Comparison of ENCODE assay signal across 15 mouse cellular contexts in genomic region chr4:76239063-76239462, GRCm38 (mm10).
A peak's percentile ranks its signal among the peaks of the same experiment; 100 is the strongest.
DNase-seq lines count a peak whose midpoint lies in the region; ATAC-seq and TF ChIP-seq lines count a peak whose summit lies in the region.
"Had no signal": no experiment of that assay in that cellular context is flagged by ENCODE, and none has a peak within 500 bp of the region (broad histone marks: within the 10 kb centered on the region; RNA-seq: fewer than 3 reads in every experiment).

No protein-coding gene starts in this region.

- intact Hi-C loops in heart, postnatal 36 days (cut with DNase I), result no loop called here

- 0 out of 2 replicates have a peak overlapping the region, but pooled peaks have one; percentile 15 for H3K27ac ChIP-seq in forebrain, embryonic 10.5 days
- H3K27ac ChIP-seq in forebrain, embryonic 14.5 days (ENCODE audit: low read depth, low read length), result peak overlapping the region; percentile 35
- H3K27ac ChIP-seq in hindbrain, embryonic 16.5 days (ENCODE audit: low read depth, low read length), result peak overlapping the region; percentile 50
- peak overlapping the region; percentile 12; the same call in 1 of the 2 replicates for H3K27ac ChIP-seq in midbrain, postnatal 0 days (ENCODE audit: low read depth, low read length)
- no peak overlapping the region for H3K27ac ChIP-seq in intestine, embryonic 16.5 days (ENCODE audit: low read length)
- H3K27ac ChIP-seq: heart, embryonic 15.5 days; intestine, embryonic 15.5 days; limb, embryonic 12.5 days had no signal

- TF ChIP-seq CTCF in midbrain, postnatal 0 days (IDR thresholded peaks at IDR 0.05), result no peak

- H3K4me3 ChIP-seq in forebrain, embryonic 10.5 days, result no peak overlapping the region
- H3K4me3 ChIP-seq in forebrain, embryonic 14.5 days (ENCODE audit: low read depth, low read length), result no peak overlapping the region
- H3K4me3 ChIP-seq in hindbrain, embryonic 16.5 days (ENCODE audit: low read length), result no peak overlapping the region
- H3K4me3 ChIP-seq in midbrain, postnatal 0 days (ENCODE audit: low read depth, low read length), result no peak overlapping the region
- H3K4me3 ChIP-seq in intestine, embryonic 16.5 days (ENCODE audit: low read length), result no peak overlapping the region
- H3K4me3 ChIP-seq: heart, embryonic 15.5 days; intestine, embryonic 15.5 days; limb, embryonic 12.5 days had no signal

- H3K9ac ChIP-seq in forebrain, embryonic 14.5 days (ENCODE audit: low read length), result peak overlapping the region; percentile 26; the same call in 1 of the 2 replicates
- H3K9ac ChIP-seq in hindbrain, embryonic 16.5 days (ENCODE audit: low read depth, low read length), result peak overlapping the region; percentile 5; the same call in 1 of the 2 replicates
- H3K9ac ChIP-seq in midbrain, postnatal 0 days (replicated peaks; ENCODE audit: low read length, poor library complexity, severe bottlenecking), result peak overlapping the region; percentile 1; the same call in 1 of the 2 replicates
- H3K9ac ChIP-seq in intestine, embryonic 16.5 days (ENCODE audit: low read depth, low read length), result no peak overlapping the region
- H3K9ac ChIP-seq: heart, embryonic 15.5 days; intestine, embryonic 15.5 days; limb, embryonic 12.5 days had no signal

- H3K9me3 ChIP-seq in forebrain, embryonic 10.5 days, result no peaks in the 10 kb centered on the region
- no peaks in the 10 kb centered on the region for H3K9me3 ChIP-seq in forebrain, embryonic 14.5 days (replicated peaks; ENCODE audit: control insufficient read depth, low read length)
- H3K9me3 ChIP-seq in hindbrain, embryonic 16.5 days (ENCODE audit: control insufficient read depth, low read length), result no peaks in the 10 kb centered on the region
- H3K9me3 ChIP-seq in midbrain, postnatal 0 days (ENCODE audit: low read length), result no peaks in the 10 kb centered on the region
- no peaks in the 10 kb centered on the region for H3K9me3 ChIP-seq in intestine, embryonic 16.5 days (ENCODE audit: control insufficient read depth, low read length)
- H3K9me3 ChIP-seq: heart, embryonic 15.5 days; intestine, embryonic 15.5 days; limb, embryonic 12.5 days had no signal

- 49% methylated on average over 5 of the region's 5 CpGs for WGBS in forebrain, embryonic 10.5 days
- WGBS in forebrain, embryonic 14.5 days, result 5% methylated on average over 5 of the region's 5 CpGs
- 11% methylated on average over 5 of the region's 5 CpGs for WGBS in hindbrain, embryonic 16.5 days
- WGBS in midbrain, postnatal 0 days, result 13% methylated on average over 5 of the region's 5 CpGs
- WGBS in intestine, embryonic 16.5 days, result 67% methylated on average over 5 of the region's 5 CpGs

- H3K27me3 ChIP-seq in forebrain, embryonic 10.5 days (ENCODE audit: poor library complexity, severe bottlenecking), result no peaks in the 10 kb centered on the region
- H3K27me3 ChIP-seq in forebrain, embryonic 14.5 days (replicated peaks; ENCODE audit: control insufficient read depth, insufficient read depth, low read length), result no peaks in the 10 kb centered on the region
- H3K27me3 ChIP-seq in hindbrain, embryonic 16.5 days (replicated peaks; ENCODE audit: control insufficient read depth, insufficient read depth, low read length), result no peaks in the 10 kb centered on the region
- no peaks in the 10 kb centered on the region for H3K27me3 ChIP-seq in midbrain, postnatal 0 days (ENCODE audit: insufficient read depth, low read length)
- H3K27me3 ChIP-seq in intestine, embryonic 16.5 days (replicated peaks; ENCODE audit: control insufficient read depth, insufficient read depth, low read length), result no peaks in the 10 kb centered on the region
- H3K27me3 ChIP-seq: heart, embryonic 15.5 days; intestine, embryonic 15.5 days; limb, embryonic 12.5 days had no signal

- ATAC-seq in forebrain, embryonic 14.5 days, result peak; percentile 51; the same call in 1 of the 2 replicates
- peak; percentile 21; the same call in 1 of the 2 replicates for ATAC-seq in hindbrain, embryonic 16.5 days
- no peak for ATAC-seq in midbrain, postnatal 0 days (ENCODE audit: low FRiP score)
- ATAC-seq in intestine, embryonic 16.5 days, result no peak
- ATAC-seq in CD4-positive, CD25-positive, alpha-beta regulatory T cell, adult 4 months, result no peak
- ATAC-seq: intestine, embryonic 15.5 days had no signal

- peaks cover 28% of the 10 kb centered on the region for H3K4me1 ChIP-seq in forebrain, embryonic 10.5 days
- 0 out of 2 replicates have a peak, but pooled peaks cover 6% of the 10 kb centered on the region for H3K4me1 ChIP-seq in forebrain, embryonic 14.5 days (ENCODE audit: control insufficient read depth, insufficient read depth, low read length)
- H3K4me1 ChIP-seq in hindbrain, embryonic 16.5 days (ENCODE audit: control insufficient read depth, insufficient read depth, low read depth, low read length), result peaks cover 15% of the 10 kb centered on the region
- H3K4me1 ChIP-seq in midbrain, postnatal 0 days (ENCODE audit: insufficient read depth, low read length), result 0 out of 2 replicates have a peak, but pooled peaks cover 4% of the 10 kb centered on the region
- no peaks in the 10 kb centered on the region for H3K4me1 ChIP-seq in intestine, embryonic 16.5 days (ENCODE audit: control insufficient read depth, insufficient read depth, low read length)
- H3K4me1 ChIP-seq: intestine, embryonic 15.5 days; limb, embryonic 12.5 days had no signal

- H3K36me3 ChIP-seq in forebrain, embryonic 10.5 days (replicated peaks), result no peaks in the 10 kb centered on the region
- no peaks in the 10 kb centered on the region for H3K36me3 ChIP-seq in forebrain, embryonic 14.5 days (ENCODE audit: control insufficient read depth, insufficient read depth, low read length)
- no peaks in the 10 kb centered on the region for H3K36me3 ChIP-seq in hindbrain, embryonic 16.5 days (ENCODE audit: control insufficient read depth, insufficient read depth, low read length)
- no peaks in the 10 kb centered on the region for H3K36me3 ChIP-seq in midbrain, postnatal 0 days (ENCODE audit: insufficient read depth, low read length)
- H3K36me3 ChIP-seq in intestine, embryonic 16.5 days (ENCODE audit: control insufficient read depth, insufficient read depth, low read length), result no peaks in the 10 kb centered on the region
- H3K36me3 ChIP-seq: heart, embryonic 15.5 days; intestine, embryonic 15.5 days; limb, embryonic 12.5 days had no signal

- peak overlapping the region; percentile 20; the same call in 1 of the 2 replicates for H3K4me2 ChIP-seq in forebrain, embryonic 14.5 days (ENCODE audit: low read length)
- H3K4me2 ChIP-seq in hindbrain, embryonic 16.5 days (ENCODE audit: low read length), result peak overlapping the region; percentile 27
- peak overlapping the region; percentile 35 for H3K4me2 ChIP-seq in midbrain, postnatal 0 days (ENCODE audit: low read depth, low read length, poor library complexity, severe bottlenecking)
- no peak overlapping the region for H3K4me2 ChIP-seq in intestine, embryonic 16.5 days (ENCODE audit: low read depth, low read length)
- H3K4me2 ChIP-seq: heart, embryonic 15.5 days; intestine, embryonic 15.5 days; limb, embryonic 12.5 days had no signal

- DNase-seq in forebrain, embryonic 10.5 days (ENCODE audit: extremely low spot score, low spot score), result no peak
- peak; percentile 64 for DNase-seq in forebrain, embryonic 14.5 days (ENCODE audit: low spot score)
- DNase-seq in midbrain, postnatal 0 days (ENCODE audit: low spot score), result peak; percentile 52
- no peak for DNase-seq in heart, postnatal 36 days
- DNase-seq: adrenal gland, postnatal 36 days; cerebellum, adult 11 months; gastrocnemius, postnatal 36 days; kidney, postnatal 25 days; right cerebral cortex, adult 18-20 months had no signal

Comparison
In these comparisons a context has a peak if more than half of its experiments do, and no peak if none do; other contexts are left out.
1. DNase-seq: peak in forebrain, embryonic 14.5 days (single experiment) and midbrain, postnatal 0 days (single experiment); none in forebrain, embryonic 10.5 days (single experiment) and heart, postnatal 36 days (0 of 2).
2. ATAC-seq: peak in forebrain, embryonic 14.5 days (single experiment) and hindbrain, embryonic 16.5 days (single experiment); none in midbrain, postnatal 0 days (single experiment), intestine, embryonic 16.5 days (single experiment) and CD4-positive, CD25-positive, alpha-beta regulatory T cell, adult 4 months (single experiment).